Mouse (Mus musculus): ENCODE data around the gene Gm3952. TPM values are rescaled to one million over a fixed set of nuclear protein-coding genes. Genes with fewer than 3 reads are reported as not detected.

Gm3952 gene
- polyA plus RNA-seq (2012; rRNA removed): not detected in 2 replicates

DNA sequence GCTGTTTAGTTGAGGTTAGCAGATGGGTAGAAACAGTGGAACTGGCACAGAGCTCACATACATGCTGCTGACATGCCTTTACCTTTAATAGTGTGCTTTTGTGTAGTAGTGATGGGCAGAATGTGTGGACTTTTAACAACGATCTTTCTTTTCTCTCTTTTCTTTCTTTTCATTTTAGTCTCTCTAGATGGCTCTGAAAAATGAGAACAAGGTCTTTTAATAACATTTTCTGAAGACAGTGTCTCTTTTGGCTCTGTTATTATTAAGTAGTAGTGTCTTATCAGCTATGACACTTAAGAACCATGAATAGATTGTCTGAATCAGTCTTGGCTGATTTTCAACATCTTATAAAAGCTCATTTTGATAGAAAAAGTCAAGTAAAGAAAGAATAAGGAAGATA, at the start of gene Gm3952:
Gene Gm3952 (minus strand): TSS at position 101 of the 400 bp plus-strand sequence.
- DNase-seq (ENCODE audit: low read depth in 1 of 2, low spot score in 2 of 2): no peak
- Histone ChIP-seq H3K4me1 (ENCODE audit: control insufficient read depth, insufficient read depth, insufficient read length) (no peaks in the 10 kb centered on the region), H3K27ac (ENCODE audit: insufficient read depth, low read length) (no peak within 1 kb of the TSS), H3K4me3 (ENCODE audit: extremely low read depth, insufficient read depth, insufficient read length) (no peak within 1 kb of the TSS), H3K27me3 (ENCODE audit: control insufficient read depth, insufficient read depth, low read length) (no peaks in the 10 kb centered on the region), H3K36me3 (ENCODE audit: control insufficient read depth, insufficient read depth, low read length) (no peaks in the 10 kb centered on the region)
- TF ChIP-seq POLR2A (IDR thresholded peaks at IDR 0.05; ENCODE audit: low read depth, low read length): no peak
- no peak for TF ChIP-seq CTCF (IDR thresholded peaks at IDR 0.05; ENCODE audit: extremely low read depth, insufficient read depth, insufficient read length, insufficient replicate concordance)
- WGBS: 80% methylated on average over 1 of the region's 1 CpGs

DNA sequence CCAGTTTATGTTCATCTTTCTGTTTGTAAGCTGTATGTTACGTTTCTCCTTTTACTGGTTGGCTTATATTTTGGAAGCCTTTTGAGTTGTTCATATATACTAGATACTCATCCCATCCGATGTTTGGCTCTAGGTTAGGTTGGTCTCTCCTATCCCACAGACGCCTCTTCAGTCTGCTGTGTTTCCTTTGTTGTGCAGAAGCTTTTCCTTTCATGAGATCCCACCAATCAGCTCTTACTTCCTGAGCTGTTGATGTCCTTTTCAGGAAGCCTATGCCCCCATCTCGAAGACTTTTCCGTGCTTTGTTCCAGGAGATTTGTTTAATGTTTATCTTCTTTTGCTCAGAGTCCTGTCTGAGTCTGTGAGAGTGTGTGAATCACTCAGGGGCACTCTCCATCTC, 45.3 kb upstream of the Gm3952 start:
- Histone ChIP-seq H3K27me3 (ENCODE audit: control insufficient read depth, insufficient read depth, low read length) (no peaks in the 10 kb centered on the region), H3K36me3 (ENCODE audit: control insufficient read depth, insufficient read depth, low read length) (no peaks in the 10 kb centered on the region), H3K27ac (ENCODE audit: insufficient read depth, low read length) (no peak overlapping the region), H3K4me3 (ENCODE audit: extremely low read depth, insufficient read depth, insufficient read length) (no peak overlapping the region), H3K4me1 (ENCODE audit: control insufficient read depth, insufficient read depth, insufficient read length) (no peaks in the 10 kb centered on the region)
- 38% methylated on average over 5 of the region's 5 CpGs for WGBS
- TF ChIP-seq POLR2A (IDR thresholded peaks at IDR 0.05; ENCODE audit: low read depth, low read length): no peak
- DNase-seq (ENCODE audit: low read depth in 1 of 2, low spot score in 2 of 2): no peak

DNA sequence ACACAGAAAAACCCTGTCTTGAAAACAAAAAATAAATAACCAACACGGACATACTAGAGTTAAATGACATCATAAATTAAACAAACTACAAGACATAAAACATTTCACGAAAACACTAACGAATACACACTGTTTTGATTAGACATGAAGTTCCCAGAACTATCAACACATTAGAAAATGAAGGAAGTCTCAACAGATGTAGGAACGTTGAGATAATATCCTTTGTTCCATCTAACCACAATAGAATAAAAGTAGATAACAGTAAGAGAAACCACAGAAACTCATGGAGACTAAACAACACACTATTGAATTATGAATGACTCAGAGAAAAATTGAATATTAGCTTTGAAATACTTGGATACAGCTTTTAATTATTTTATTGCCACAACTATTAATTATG, 14.0 kb upstream of the Gm3952 start:
- no peaks in the 10 kb centered on the region for H3K27me3 ChIP-seq (ENCODE audit: control insufficient read depth, insufficient read depth, low read length)
- no peaks in the 10 kb centered on the region for H3K36me3 ChIP-seq (ENCODE audit: control insufficient read depth, insufficient read depth, low read length)
- H3K4me3 ChIP-seq (ENCODE audit: extremely low read depth, insufficient read depth, insufficient read length): no peak overlapping the region
- no peak overlapping the region for H3K27ac ChIP-seq (ENCODE audit: insufficient read depth, low read length)
- 66% methylated on average over 4 of the region's 4 CpGs for WGBS
- no peak for DNase-seq (ENCODE audit: low read depth in 1 of 2, low spot score in 2 of 2)
- no peaks in the 10 kb centered on the region for H3K4me1 ChIP-seq (ENCODE audit: control insufficient read depth, insufficient read depth, insufficient read length)
- TF ChIP-seq POLR2A (IDR thresholded peaks at IDR 0.05; ENCODE audit: low read depth, low read length): no peak
- TF ChIP-seq CTCF (IDR thresholded peaks at IDR 0.05; ENCODE audit: extremely low read depth, insufficient read depth, insufficient read length, insufficient replicate concordance): no peak

DNA sequence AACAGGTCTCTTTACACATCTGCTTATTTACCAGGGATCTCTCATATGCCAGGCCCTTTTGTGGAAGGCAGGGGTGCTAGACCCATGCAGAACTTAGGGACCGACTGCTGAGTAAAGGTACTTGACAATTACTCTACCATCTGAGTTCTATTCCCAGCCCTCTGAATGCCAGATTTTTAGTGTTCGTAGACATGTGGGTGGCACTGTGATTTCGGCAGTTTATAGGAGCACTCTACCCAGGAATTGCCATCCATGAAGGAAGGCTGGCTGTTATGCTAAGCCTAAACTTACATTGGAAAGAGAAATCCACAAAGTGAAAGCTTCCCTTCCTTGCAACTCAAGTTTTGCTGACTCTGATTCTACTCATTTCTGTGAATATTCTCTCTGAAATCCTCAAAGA, 62.8 kb downstream of the Gm3952 start:
- no peak overlapping the region for H3K4me3 ChIP-seq (ENCODE audit: extremely low read depth, insufficient read depth, insufficient read length)
- H3K36me3 ChIP-seq (ENCODE audit: control insufficient read depth, insufficient read depth, low read length): peaks cover 5% of the 10 kb centered on the region
- H3K27me3 ChIP-seq (ENCODE audit: control insufficient read depth, insufficient read depth, low read length): no peaks in the 10 kb centered on the region
- DNase-seq (ENCODE audit: low read depth in 1 of 2, low spot score in 2 of 2): no peak
- H3K27ac ChIP-seq (ENCODE audit: insufficient read depth, low read length): no peak overlapping the region
- no peaks in the 10 kb centered on the region for H3K4me1 ChIP-seq (ENCODE audit: control insufficient read depth, insufficient read depth, insufficient read length)
- WGBS: 91% methylated on average over 3 of the region's 3 CpGs
- TF ChIP-seq CTCF (IDR thresholded peaks at IDR 0.05; ENCODE audit: extremely low read depth, insufficient read depth, insufficient read length, insufficient replicate concordance) (no peak), POLR2A (IDR thresholded peaks at IDR 0.05; ENCODE audit: low read depth, low read length) (no peak)

DNA sequence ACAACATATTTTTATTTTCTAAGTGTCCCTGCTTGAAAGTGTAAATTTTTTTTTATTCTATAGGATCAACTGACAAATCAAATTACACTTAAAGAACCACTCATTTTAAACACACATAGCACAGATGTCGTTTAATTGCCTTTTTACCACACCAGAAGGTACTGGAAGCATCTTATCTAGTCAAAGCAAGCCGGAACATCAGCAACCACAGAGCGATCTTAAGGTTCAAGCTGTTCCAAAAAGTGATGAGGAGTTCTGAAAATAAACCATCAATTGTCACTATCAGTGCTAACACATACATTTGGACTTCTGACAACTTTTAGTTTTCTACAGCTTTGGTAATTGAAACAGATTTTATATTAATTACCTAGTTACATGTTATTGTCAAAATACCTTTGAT, 64.4 kb downstream of the Gm3952 start:
- no peaks in the 10 kb centered on the region for H3K27me3 ChIP-seq (ENCODE audit: control insufficient read depth, insufficient read depth, low read length)
- no peak overlapping the region for H3K27ac ChIP-seq (ENCODE audit: insufficient read depth, low read length)
- peaks cover 6% of the 10 kb centered on the region for H3K36me3 ChIP-seq (ENCODE audit: control insufficient read depth, insufficient read depth, low read length)
- TF ChIP-seq POLR2A (IDR thresholded peaks at IDR 0.05; ENCODE audit: low read depth, low read length) (no peak), CTCF (IDR thresholded peaks at IDR 0.05; ENCODE audit: extremely low read depth, insufficient read depth, insufficient read length, insufficient replicate concordance) (no peak)
- no peak overlapping the region for H3K4me3 ChIP-seq (ENCODE audit: extremely low read depth, insufficient read depth, insufficient read length)
- H3K4me1 ChIP-seq (ENCODE audit: control insufficient read depth, insufficient read depth, insufficient read length): no peaks in the 10 kb centered on the region
- 88% methylated on average over 3 of the region's 3 CpGs for WGBS
- no peak for DNase-seq (ENCODE audit: low read depth in 1 of 2, low spot score in 2 of 2)

DNA sequence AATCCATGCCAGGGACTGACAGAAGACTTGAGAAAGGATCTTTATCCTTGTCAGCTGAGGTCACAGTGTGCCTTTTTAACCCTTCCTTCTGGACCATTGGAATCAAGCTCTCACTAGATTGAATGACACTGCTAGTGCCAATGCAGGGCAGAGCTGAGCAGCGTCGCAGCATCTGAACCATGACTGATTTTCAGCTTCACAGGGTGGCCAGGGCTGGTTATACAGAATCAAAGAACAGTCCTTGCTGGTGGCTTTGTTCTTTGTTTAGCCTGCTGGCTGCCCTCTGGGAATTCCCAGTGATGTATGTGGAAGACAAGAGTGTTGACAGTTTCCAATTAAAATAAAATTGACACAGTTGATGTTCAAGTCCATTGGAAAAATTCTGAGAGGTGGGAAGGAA, 66.2 kb downstream of the Gm3952 start:
- Histone ChIP-seq H3K4me3 (ENCODE audit: extremely low read depth, insufficient read depth, insufficient read length) (no peak overlapping the region), H3K27ac (ENCODE audit: insufficient read depth, low read length) (no peak overlapping the region), H3K27me3 (ENCODE audit: control insufficient read depth, insufficient read depth, low read length) (no peaks in the 10 kb centered on the region), H3K4me1 (ENCODE audit: control insufficient read depth, insufficient read depth, insufficient read length) (no peaks in the 10 kb centered on the region), H3K36me3 (ENCODE audit: control insufficient read depth, insufficient read depth, low read length) (peaks cover 6% of the 10 kb centered on the region)
- TF ChIP-seq POLR2A (IDR thresholded peaks at IDR 0.05; ENCODE audit: low read depth, low read length) (no peak), CTCF (IDR thresholded peaks at IDR 0.05; ENCODE audit: extremely low read depth, insufficient read depth, insufficient read length, insufficient replicate concordance) (no peak)
- DNase-seq (ENCODE audit: low read depth in 1 of 2, low spot score in 2 of 2): no peak
- 97% methylated on average over 2 of the region's 2 CpGs for WGBS

DNA sequence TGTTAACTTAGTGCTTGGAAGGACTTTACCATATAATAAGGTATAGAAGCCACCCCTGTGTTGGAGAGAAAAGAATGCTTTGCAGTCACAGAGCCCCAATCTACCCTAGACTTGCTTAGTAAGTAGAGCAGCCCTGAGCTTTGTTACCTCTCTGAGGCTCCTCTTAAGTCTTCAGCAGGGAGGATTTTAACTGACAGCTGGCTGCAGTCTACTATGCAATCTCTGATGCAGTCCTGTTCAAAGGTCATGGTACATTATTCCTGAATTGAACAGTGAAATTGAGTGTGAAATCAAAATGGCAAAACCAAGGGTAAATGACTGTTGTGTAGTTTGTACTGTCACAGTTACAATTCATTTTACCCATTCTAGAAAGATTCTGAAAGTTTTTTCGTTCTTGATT, 71.3 kb downstream of the Gm3952 start:
- H3K27me3 ChIP-seq (ENCODE audit: control insufficient read depth, insufficient read depth, low read length): no peaks in the 10 kb centered on the region
- H3K4me3 ChIP-seq (ENCODE audit: extremely low read depth, insufficient read depth, insufficient read length): no peak overlapping the region
- no peaks in the 10 kb centered on the region for H3K4me1 ChIP-seq (ENCODE audit: control insufficient read depth, insufficient read depth, insufficient read length)
- no peak overlapping the region for H3K27ac ChIP-seq (ENCODE audit: insufficient read depth, low read length)
- DNase-seq (ENCODE audit: low read depth in 1 of 2, low spot score in 2 of 2): no peak
- 91% methylated on average over 1 of the region's 1 CpGs for WGBS
- H3K36me3 ChIP-seq (ENCODE audit: control insufficient read depth, insufficient read depth, low read length): peaks cover 18% of the 10 kb centered on the region
- TF ChIP-seq POLR2A (IDR thresholded peaks at IDR 0.05; ENCODE audit: low read depth, low read length) (no peak), CTCF (IDR thresholded peaks at IDR 0.05; ENCODE audit: extremely low read depth, insufficient read depth, insufficient read length, insufficient replicate concordance) (no peak)
